Mouse (Mus musculus) midbrain, embryonic 12.5 days (tissue): ENCODE data around the gene Nlgn1. TPM values are rescaled to one million over a fixed set of nuclear protein-coding genes. Genes with fewer than 3 reads are reported as not detected.
"Not testable (repeated sequence)": the region's sequence is repeated elsewhere in the genome, so short reads cannot be mapped to it uniquely, and the experiment has no call there.

Experiments
- ATAC-seq: fragments of 200-750 bp; cut with Nextera tagmentation; 2 replicates; pipeline ENCODE4 v1.8.0; 2017; ENCODE audit warnings: low read depth, moderate TSS enrichment, moderate library complexity; ENCODE audit not compliant: low FRiP score
- H3K27ac ChIP-seq: fragments of 300-500 bp; sonication (generic); replicated peaks from 2 replicates; pipeline ENCODE4 v1.5.1; 2016; ENCODE audit warnings: mild to moderate bottlenecking
- H3K27me3 ChIP-seq: fragments of 300-500 bp; sonication (generic); 2 replicates; pipeline ENCODE4 v1.6.1; 2016; ENCODE audit warnings: mild to moderate bottlenecking
- H3K36me3 ChIP-seq: fragments of 300-500 bp; sonication (generic); 2 replicates; pipeline ENCODE4 v1.6.1; 2016
- H3K4me1 ChIP-seq: fragments of 300-500 bp; sonication (generic); 2 replicates; pipeline ENCODE4 v1.6.1; 2016
- H3K4me2 ChIP-seq: fragments of 300-500 bp; sonication (generic); replicated peaks from 2 replicates; pipeline ENCODE4 v1.6.1; 2016; ENCODE audit warnings: mild to moderate bottlenecking, moderate library complexity
- H3K4me3 ChIP-seq: fragments of 300-500 bp; sonication (generic); 2 replicates; pipeline ENCODE4 v1.5.1; 2016; ENCODE audit warnings: mild to moderate bottlenecking
- H3K9ac ChIP-seq: fragments of 300-500 bp; sonication (generic); replicated peaks from 2 replicates; pipeline ENCODE4 v1.6.1; 2016; ENCODE audit warnings: mild to moderate bottlenecking, moderate library complexity
- H3K9me3 ChIP-seq: fragments of 300-500 bp; sonication (generic); 2 replicates; pipeline ENCODE4 v1.6.1; 2016; ENCODE audit warnings: mild to moderate bottlenecking
- WGBS: fragments of 180-500 bp; shearing (Covaris S2); methylation state at CpG from one replicate; pipeline ENCODE4 v1.1.7; 2016; 5-methylcytosine and 5-hydroxymethylcytosine counted together
- polyA plus RNA-seq: library from polyadenylated mRNA; unstranded; fragments of >200 nt; fragmentation: Nextera tagmentation; extraction: Ambion mirVana; gene quantifications from 2 replicates; pipeline ENCODE4 v1.2.1, GENCODE M21; 2016

Gene Nlgn1
- polyA plus RNA-seq, 1 experiment from 2014 or later = 8.9 TPM

- Histone ChIP-seq H3K27me3 (no peaks in the 10 kb centered on the region), H3K4me3 (no peak overlapping the region), H3K9ac (no peak overlapping the region), H3K4me2 (no peak overlapping the region), H3K27ac (no peak overlapping the region), H3K4me1 (no peaks in the 10 kb centered on the region; the same call in 1 of the 2 replicates), H3K36me3 (no peaks in the 10 kb centered on the region), H3K9me3 (no peaks in the 10 kb centered on the region)
- ATAC-seq = no peak
- 84% methylated on average over 3 of the region's 3 CpGs for WGBS
These were observed 672.0 kb downstream of the Nlgn1 start for GRCm38 (mm10) chr3:25660285-25660684.

- H3K9me3 ChIP-seq = no peaks in the 10 kb centered on the region
- WGBS = 93% methylated on average over 14 of the region's 14 CpGs
These were observed 674.3 kb downstream of the Nlgn1 start for GRCm38 (mm10) chr3:25658006-25658405.

GRCm38 (mm10) chr3:25657074-25657473 lies 675.2 kb downstream of the Nlgn1 start:
- Histone ChIP-seq H3K27me3 (no peaks in the 10 kb centered on the region), H3K4me1 (no peaks in the 10 kb centered on the region), H3K36me3 (no peaks in the 10 kb centered on the region), H3K9ac (no peak overlapping the region), H3K9me3 (no peaks in the 10 kb centered on the region), H3K4me2 (no peak overlapping the region), H3K4me3 (no peak overlapping the region), H3K27ac (no peak overlapping the region)
- no peak for ATAC-seq
- WGBS = 93% methylated on average over 11 of the region's 11 CpGs

More at GRCm38 (mm10) chr3:25658006-25658405, 674.3 kb downstream of the Nlgn1 start:
- Histone ChIP-seq H3K4me1 (no peaks in the 10 kb centered on the region), H3K27me3 (no peaks in the 10 kb centered on the region), H3K4me2 (no peak overlapping the region), H3K4me3 (no peak overlapping the region), H3K9ac (no peak overlapping the region), H3K36me3 (no peaks in the 10 kb centered on the region), H3K27ac (no peak overlapping the region)
- ATAC-seq = no peak

GRCm38 (mm10) chr3:25653010-25653409 lies 679.2 kb downstream of the Nlgn1 start:
- Histone ChIP-seq H3K27ac (no peak overlapping the region), H3K4me3 (no peak overlapping the region), H3K9me3 (no peaks in the 10 kb centered on the region), H3K36me3 (no peaks in the 10 kb centered on the region), H3K9ac (no peak overlapping the region), H3K4me1 (no peaks in the 10 kb centered on the region), H3K27me3 (no peaks in the 10 kb centered on the region), H3K4me2 (no peak overlapping the region)
- 75% methylated on average over 4 of the region's 4 CpGs for WGBS
- ATAC-seq = peak; percentile 75; the same call in 1 of the 2 replicates

GRCm38 (mm10) chr3:25645895-25646691 lies 686.2 kb downstream of the Nlgn1 start:
- H3K9me3 ChIP-seq = no peaks in the 10 kb centered on the region
- no peak overlapping the region for H3K4me2 ChIP-seq
- no peak for ATAC-seq
- H3K4me3 ChIP-seq = no peak overlapping the region
- H3K27me3 ChIP-seq = no peaks in the 10 kb centered on the region
- H3K4me1 ChIP-seq = no peaks in the 10 kb centered on the region
- WGBS = 50% methylated on average over 4 of the region's 4 CpGs
- H3K36me3 ChIP-seq = no peaks in the 10 kb centered on the region
- H3K27ac ChIP-seq = no peak overlapping the region
- no peak overlapping the region for H3K9ac ChIP-seq

- Histone ChIP-seq H3K9ac (no peak overlapping the region), H3K4me1 (no peaks in the 10 kb centered on the region), H3K27me3 (no peaks in the 10 kb centered on the region), H3K27ac (no peak overlapping the region), H3K36me3 (no peaks in the 10 kb centered on the region), H3K4me2 (no peak overlapping the region), H3K9me3 (no peaks in the 10 kb centered on the region), H3K4me3 (no peak overlapping the region)
- WGBS = 84% methylated on average over 2 of the region's 2 CpGs
- ATAC-seq = no peak
These were observed 703.1 kb downstream of the Nlgn1 start for GRCm38 (mm10) chr3:25629198-25629597.

- H3K4me3 ChIP-seq = no peak overlapping the region
- WGBS = 0% methylated on average over 1 of the region's 1 CpGs
- ATAC-seq = peak; percentile 53
These were observed 725.7 kb downstream of the Nlgn1 start for GRCm38 (mm10) chr3:25606597-25606996.

GRCm38 (mm10) chr3:25597513-25597912 lies 734.7 kb downstream of the Nlgn1 start:
- no peak for ATAC-seq
- H3K4me1 ChIP-seq = no peaks in the 10 kb centered on the region
- H3K9me3 ChIP-seq = no peaks in the 10 kb centered on the region
- no peak overlapping the region for H3K9ac ChIP-seq
- H3K4me2 ChIP-seq = no peak overlapping the region
- H3K36me3 ChIP-seq = no peaks in the 10 kb centered on the region
- no peak overlapping the region for H3K4me3 ChIP-seq
- WGBS = 79% methylated on average over 5 of the region's 5 CpGs
- H3K27ac ChIP-seq = no peak overlapping the region
- no peaks in the 10 kb centered on the region for H3K27me3 ChIP-seq

More at GRCm38 (mm10) chr3:25606597-25606996, 725.7 kb downstream of the Nlgn1 start:
- Histone ChIP-seq H3K4me2 (no peak overlapping the region), H3K9ac (no peak overlapping the region), H3K27ac (no peak overlapping the region), H3K4me1 (peaks cover 4% of the 10 kb centered on the region), H3K27me3 (no peaks in the 10 kb centered on the region), H3K9me3 (no peaks in the 10 kb centered on the region), H3K36me3 (no peaks in the 10 kb centered on the region)

GRCm38 (mm10) chr3:25575526-25575925 lies 756.7 kb downstream of the Nlgn1 start:
- Histone ChIP-seq H3K27ac (no peak overlapping the region), H3K36me3 (no peaks in the 10 kb centered on the region), H3K4me2 (no peak overlapping the region), H3K4me3 (no peak overlapping the region), H3K9ac (no peak overlapping the region), H3K27me3 (no peaks in the 10 kb centered on the region), H3K9me3 (no peaks in the 10 kb centered on the region), H3K4me1 (no peaks in the 10 kb centered on the region)
- no peak for ATAC-seq
- 64% methylated on average over 5 of the region's 5 CpGs for WGBS

- WGBS = 86% methylated on average over 3 of the region's 3 CpGs
- ATAC-seq = no peak
- no peak overlapping the region for H3K27ac ChIP-seq
- H3K36me3 ChIP-seq = no peaks in the 10 kb centered on the region
- H3K4me3 ChIP-seq = no peak overlapping the region
- no peaks in the 10 kb centered on the region for H3K4me1 ChIP-seq
- no peaks in the 10 kb centered on the region for H3K27me3 ChIP-seq
- H3K4me2 ChIP-seq = no peak overlapping the region
- no peaks in the 10 kb centered on the region for H3K9me3 ChIP-seq
- no peak overlapping the region for H3K9ac ChIP-seq
These were observed 757.4 kb downstream of the Nlgn1 start for GRCm38 (mm10) chr3:25574840-25575239.

- H3K9me3 ChIP-seq, H3K36me3 ChIP-seq, H3K4me1 ChIP-seq, ATAC-seq, H3K9ac ChIP-seq, H3K4me2 ChIP-seq, H3K4me3 ChIP-seq, H3K27me3 ChIP-seq, H3K27ac ChIP-seq: not testable (repeated sequence)
- 91% methylated on average over 1 of the region's 1 CpGs for WGBS
These were observed 773.7 kb downstream of the Nlgn1 start for GRCm38 (mm10) chr3:25558513-25558912.

GRCm38 (mm10) chr3:25549097-25549496 lies 783.2 kb downstream of the Nlgn1 start:
- ATAC-seq, H3K27ac ChIP-seq, H3K9ac ChIP-seq, H3K4me3 ChIP-seq, H3K9me3 ChIP-seq, H3K4me2 ChIP-seq, H3K4me1 ChIP-seq, H3K27me3 ChIP-seq, H3K36me3 ChIP-seq: not testable (repeated sequence)
- WGBS = 72% methylated on average over 7 of the region's 7 CpGs

- not testable (repeated sequence) for H3K36me3 ChIP-seq, H3K4me1 ChIP-seq, H3K9ac ChIP-seq, H3K27ac ChIP-seq, ATAC-seq, H3K9me3 ChIP-seq, H3K27me3 ChIP-seq, H3K4me3 ChIP-seq, H3K4me2 ChIP-seq
- WGBS = 89% methylated on average over 3 of the region's 3 CpGs
These were observed 808.0 kb downstream of the Nlgn1 start for GRCm38 (mm10) chr3:25524236-25524635.
